Mouse (Mus musculus): ENCODE results near the gene Me1. TPM values are rescaled to one million over a fixed set of nuclear protein-coding genes. Genes with fewer than 3 reads are reported as not detected.

Me1 gene
- total RNA-seq, 2 experiments from 2014 or later, result 76.3 to 77.7 TPM

DNA sequence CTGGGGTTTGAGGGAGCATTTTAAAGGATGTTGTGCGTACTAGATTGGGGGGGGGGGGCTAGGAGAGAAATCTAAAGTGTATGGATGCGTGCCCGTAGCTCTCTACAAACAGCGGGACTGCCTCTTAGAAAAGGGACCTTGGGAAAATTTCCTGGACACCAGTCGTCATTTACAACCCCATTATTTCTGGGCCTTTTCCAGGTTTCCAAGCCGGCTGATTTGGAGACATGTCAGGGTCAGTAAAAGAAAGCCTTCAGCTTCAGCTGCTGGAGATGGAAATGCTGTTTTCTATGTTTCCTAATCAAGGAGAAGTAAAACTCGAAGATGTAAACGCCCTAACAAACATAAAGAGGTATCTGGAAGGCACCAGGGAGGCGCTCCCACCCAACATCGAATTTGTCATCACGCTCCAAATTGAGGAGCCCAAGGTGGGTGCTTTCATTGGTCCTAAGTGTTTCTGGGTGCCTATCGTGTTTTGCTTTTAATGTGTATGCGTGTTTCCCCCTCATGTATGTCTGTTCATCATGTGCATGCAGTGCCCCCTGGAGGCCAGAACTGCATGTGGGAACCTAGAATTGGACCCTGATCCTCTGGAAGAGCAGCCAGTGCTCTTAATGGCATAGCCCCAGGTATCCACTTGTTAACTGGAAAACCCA lies 123.0 kb downstream of the Me1 start:
- intact Hi-C loops (cut with DNase I), result loop anchor here (5.0 kb wide), 1 partner anchor 825 kb away; the partner anchor contains the start of gene Ibtk
- DNase-seq (ENCODE audit: extremely low spot score in 1 of 2, low spot score in 2 of 2), result peak; percentile 69 to 83

DNA sequence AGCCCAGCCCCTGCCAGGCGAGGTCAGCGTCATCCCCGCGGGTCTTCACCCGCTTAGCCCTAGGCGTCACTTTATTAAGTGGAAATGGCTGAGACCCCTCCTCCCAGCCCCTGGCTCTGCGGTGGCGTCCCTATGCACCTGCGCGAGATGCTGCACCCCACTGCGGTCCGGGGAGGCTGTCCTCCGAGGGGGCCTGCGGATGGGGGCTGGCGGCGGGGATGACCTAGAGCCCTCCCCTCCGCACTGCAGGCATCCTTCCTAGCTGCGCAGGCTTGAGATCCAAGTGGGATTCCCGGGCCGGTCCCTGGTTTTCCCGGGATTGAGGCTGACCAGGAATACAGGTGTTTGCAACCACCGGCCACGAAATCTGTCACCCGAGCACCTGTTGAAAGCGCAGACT lies 123.6 kb downstream of the Me1 start:
- DNase-seq (ENCODE audit: extremely low spot score in 1 of 2, low spot score in 2 of 2), result peak in 1 of 2 experiments; percentile 67
- intact Hi-C loops (cut with DNase I), result loop anchor here (5.0 kb wide), 1 partner anchor 825 kb away; the partner anchor contains the start of gene Ibtk

DNA sequence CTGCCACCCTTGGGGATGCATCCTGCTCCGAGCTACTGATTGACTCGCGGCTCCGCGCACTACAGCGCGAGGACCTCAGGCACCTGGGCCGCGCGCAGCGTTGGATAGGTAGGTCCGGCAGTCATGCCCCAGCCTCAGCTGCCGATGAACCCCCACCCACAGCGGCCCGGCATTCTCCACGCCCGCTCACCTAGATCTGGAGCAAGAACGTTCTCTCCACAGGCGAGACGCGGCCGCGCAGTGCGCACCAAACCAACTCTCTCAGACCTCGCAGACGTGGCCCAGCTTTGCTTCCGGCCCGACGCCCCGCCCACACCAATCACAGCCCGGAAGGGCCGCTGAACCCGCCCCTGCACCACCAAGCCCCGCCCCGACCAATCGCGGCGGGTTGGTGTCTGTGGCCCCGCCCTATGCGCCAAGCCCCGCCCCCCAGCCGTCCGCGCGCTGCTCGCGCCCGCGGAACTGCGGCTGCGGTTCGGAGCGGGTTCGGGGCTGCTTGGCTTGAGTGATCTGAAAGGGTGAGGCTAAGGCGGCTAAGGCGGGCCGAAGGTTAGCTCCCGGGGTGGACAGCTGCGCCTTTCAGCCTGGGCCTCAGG lies 124.1 kb downstream of the Me1 start, which contains the start of the genes Pgm3 and Rwdd2a:
Pgm3 (minus strand) TSS at position 303 of the 596 bp plus-strand sequence.
Rwdd2a (plus strand) TSS at position 452 of the 596 bp plus-strand sequence.
- intact Hi-C loops (cut with DNase I), result loop anchor here (5.0 kb wide), 1 partner anchor 824 kb away; the partner anchor contains the start of gene Ibtk
- DNase-seq (ENCODE audit: extremely low spot score in 1 of 2, low spot score in 2 of 2), result peak; percentile 92 to 98

DNA sequence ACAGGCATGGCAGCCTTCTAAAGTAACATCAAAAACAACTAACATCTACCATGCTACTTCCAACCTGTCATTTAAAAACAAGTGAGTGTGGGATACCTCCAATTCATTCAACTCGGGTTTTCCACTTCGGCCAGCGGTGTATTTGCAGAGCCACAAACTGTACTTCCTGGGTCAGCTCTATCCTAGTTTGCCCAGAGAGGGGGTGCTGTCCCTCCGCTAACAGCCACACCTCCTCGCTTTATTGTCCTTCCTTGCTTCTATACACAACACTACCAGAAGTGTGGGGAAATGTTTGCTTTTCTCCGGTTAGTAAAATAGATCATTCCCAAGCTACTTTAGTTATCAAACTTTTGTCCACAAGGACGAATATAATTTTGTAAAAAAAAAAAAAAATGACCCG lies 124.8 kb downstream of the Me1 start:
- intact Hi-C loops (cut with DNase I), result loop anchor here (5.0 kb wide), 1 partner anchor 824 kb away; the partner anchor contains the start of gene Ibtk
- no peak for DNase-seq (ENCODE audit: extremely low spot score in 1 of 2, low spot score in 2 of 2)

DNA sequence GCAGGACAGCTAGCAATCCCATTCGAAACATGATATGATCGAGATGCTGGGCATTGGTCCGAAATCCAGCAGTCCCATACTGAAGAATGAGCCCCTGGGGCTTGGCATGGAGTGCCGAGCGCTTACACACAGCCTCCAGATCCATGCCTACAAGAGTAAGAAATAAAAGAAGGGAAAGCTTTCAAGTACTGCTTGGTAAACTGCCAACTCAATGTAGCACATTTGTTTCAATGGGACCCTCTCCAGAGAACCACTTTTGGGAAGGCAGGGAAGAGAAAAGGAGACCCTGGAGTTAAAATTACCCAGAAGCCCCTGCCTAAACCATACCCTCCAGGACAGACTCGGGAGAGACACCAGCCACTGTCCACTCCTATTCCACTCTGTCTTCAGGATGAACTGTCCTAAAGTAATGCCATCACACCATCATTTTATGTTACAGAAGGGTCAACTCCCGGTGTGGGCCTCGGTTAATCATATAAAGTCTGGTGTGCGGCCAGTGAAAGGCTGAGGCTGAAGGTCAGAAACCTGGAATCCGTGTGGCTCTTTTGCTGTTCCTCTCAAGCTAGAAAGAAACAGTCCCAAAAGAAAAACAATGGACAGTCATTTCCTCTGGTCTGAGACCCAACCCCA lies 125.4 kb downstream of the Me1 start:
- intact Hi-C loops (cut with DNase I), result loop anchor here (5.0 kb wide), 1 partner anchor 823 kb away; the partner anchor contains the start of gene Ibtk
- no peak for DNase-seq (ENCODE audit: extremely low spot score in 1 of 2, low spot score in 2 of 2)

DNA sequence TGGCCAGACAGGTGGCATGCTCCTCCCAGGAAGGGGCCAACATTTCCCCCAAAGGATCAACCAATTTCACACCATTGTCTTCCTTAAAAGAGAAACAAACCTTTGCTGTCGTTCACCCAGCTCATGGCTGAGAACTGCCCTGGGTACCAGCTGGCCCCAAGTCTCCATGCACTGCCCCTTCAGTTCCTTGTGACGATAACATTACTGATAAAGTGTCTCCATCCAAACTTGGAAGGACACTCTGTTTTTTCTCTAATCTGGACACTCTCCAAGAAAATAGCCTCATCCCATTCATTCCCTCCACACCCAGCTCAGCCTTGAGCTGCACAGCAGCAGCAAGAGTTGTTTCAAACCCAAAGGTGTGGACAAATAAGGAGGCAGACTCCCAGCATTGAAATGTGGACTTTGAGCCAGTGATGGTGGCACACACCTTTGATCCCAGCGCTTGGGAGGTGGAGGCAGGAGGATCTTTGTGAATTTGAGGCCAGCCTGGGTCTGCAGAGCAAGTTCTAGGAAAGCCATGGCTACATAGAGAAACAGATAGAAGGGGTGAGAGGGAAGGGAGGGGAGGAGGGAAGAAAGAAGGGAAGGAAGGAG lies 126.3 kb downstream of the Me1 start:
- no peak for DNase-seq (ENCODE audit: extremely low spot score in 1 of 2, low spot score in 2 of 2)
- intact Hi-C loops (cut with DNase I), result no loop called here

DNA sequence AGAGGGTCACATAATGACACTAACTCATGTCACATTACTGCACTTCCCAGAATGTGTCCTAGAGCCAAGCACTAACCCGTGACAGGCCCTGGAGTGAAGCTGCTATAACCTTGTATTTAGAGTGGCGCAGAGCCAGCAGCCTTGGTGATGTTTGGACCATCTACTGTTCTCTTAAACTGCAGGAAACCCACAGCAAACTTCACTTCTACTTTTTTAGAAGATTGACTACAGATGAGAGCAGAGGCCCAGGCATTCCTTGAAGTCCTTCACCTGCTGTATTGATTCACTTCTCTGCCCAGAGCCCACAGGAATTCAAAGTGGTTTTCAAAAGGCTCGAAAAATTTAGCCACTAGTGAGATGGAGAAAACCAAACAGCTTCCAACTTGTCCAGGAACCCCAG lies 135.2 kb downstream of the Me1 start:
- intact Hi-C loops (cut with DNase I), result no loop called here
- DNase-seq (ENCODE audit: extremely low spot score in 1 of 2, low spot score in 2 of 2), result no peak

DNA sequence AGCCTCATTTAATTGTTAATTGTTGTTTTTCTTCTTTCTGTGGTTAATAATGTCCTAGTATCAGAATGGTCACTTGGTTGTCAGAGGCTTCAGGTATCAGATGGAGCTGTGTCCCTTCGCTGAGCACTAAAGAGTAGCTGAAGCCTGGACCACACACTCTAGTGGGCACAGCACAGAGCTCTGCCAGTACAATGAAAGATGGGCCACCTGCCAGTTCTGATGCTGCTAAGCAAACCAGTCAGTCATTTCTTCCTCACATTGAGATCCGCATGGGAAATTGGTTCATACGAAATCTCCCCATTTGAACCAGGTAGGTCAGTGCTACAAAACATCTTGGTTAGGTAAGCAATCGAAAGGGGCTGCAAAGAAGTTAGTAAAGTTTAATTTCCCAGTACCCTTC lies 141.1 kb downstream of the Me1 start:
- intact Hi-C loops (cut with DNase I), result loop anchor here (5.0 to 10.0 kb wide), 2 partner anchors 57 to 830 kb away; no protein-coding TSS in a partner anchor

DNA sequence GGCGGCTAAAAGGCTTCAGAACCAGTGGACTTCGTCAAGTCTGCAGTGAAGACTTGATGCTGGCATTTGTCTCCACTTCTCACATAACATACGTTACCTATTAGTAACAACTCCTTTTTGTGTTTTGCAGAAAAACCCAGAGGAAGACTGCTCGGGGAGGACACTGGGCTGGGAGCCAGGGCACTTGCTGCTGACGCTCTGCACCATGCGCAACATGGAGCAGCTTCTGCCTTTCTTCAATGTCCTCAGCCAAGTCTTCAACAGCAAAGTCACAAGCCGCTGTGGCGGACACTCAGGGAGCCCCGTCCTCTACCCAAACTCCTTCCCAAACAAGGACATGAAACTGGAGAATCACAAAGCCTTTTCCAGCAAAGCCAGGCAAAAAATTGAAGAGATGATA lies 141.9 kb downstream of the Me1 start:
- DNase-seq (ENCODE audit: extremely low spot score in 1 of 2, low spot score in 2 of 2), result no peak
- intact Hi-C loops (cut with DNase I), result loop anchor here (10.0 kb wide), 1 partner anchor 829 kb away; no protein-coding TSS in a partner anchor

More for the DNA sequence above, 141.1 kb downstream of the Me1 start:
- DNase-seq (ENCODE audit: extremely low spot score in 1 of 2, low spot score in 2 of 2), result no peak

DNA sequence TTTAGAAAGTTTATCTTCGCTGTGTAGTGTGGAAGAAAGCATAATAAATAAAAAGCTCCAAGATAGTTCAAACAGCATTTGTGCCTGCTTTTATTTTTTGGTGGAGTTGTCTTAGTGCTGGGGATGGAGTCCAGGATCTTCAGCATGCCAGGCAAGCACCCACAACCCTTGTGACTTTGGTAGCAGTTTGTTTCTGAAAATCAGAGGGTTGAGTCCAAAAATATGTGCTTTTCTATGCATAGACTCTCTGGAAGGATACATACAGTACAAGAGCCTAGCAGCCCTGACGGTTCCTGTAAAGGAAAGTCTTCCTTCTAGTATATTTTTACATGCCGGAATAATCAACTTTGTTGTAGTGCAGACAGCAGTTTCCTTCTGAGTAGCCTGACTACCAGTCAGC lies 145.0 kb downstream of the Me1 start:
- DNase-seq (ENCODE audit: extremely low spot score in 1 of 2, low spot score in 2 of 2), result no peak
- intact Hi-C loops (cut with DNase I), result loop anchor here (10.0 kb wide), 1 partner anchor 826 kb away; no protein-coding TSS in a partner anchor

DNA sequence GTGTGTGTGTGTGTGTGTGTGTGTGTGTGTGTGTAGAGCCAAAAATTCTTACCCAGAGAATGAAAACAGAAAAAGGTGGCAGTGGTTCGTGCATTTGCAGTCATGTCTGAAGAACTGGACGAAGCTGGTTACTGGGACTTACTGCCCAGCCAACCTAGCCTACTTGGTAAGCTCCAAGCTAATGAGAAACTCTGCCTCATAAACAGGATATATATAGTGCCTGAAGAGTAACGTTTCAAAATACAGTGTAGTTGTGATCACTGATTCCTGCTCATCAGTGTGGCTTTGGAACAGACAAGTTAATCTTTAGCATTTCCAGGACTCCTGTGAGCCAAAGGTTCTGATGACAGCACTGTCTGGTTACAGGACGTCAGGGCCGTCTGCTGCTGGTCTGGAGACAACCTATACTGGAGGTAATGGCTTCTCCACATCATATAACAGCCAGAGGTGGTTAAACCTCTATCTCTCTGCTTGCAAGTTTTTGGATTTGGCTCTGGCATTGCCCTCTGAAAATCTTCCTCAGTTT lies 146.1 kb downstream of the Me1 start:
- intact Hi-C loops (cut with DNase I), result loop anchor here (10.0 kb wide), 1 partner anchor 825 kb away; no protein-coding TSS in a partner anchor
- no peak for DNase-seq (ENCODE audit: extremely low spot score in 1 of 2, low spot score in 2 of 2)

DNA sequence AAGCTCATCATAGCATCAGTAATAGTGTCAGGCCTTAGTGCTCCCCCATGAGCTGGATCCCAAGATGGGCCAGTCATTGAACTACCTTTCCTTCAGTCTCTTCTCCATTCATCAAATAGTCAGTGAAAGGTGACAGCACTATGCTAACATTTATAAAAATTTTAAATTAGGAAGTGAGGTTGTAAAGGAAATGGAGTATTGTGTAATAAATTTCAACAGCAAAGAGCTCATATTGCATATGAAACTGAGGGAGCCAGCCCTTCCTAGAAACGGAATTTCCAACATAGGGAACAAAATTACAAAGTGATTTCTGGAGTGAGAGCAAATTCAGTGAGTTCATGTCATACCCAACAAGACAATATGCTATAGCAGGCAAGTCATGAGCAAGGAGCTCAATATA lies 151.2 kb downstream of the Me1 start:
- DNase-seq (ENCODE audit: extremely low spot score in 1 of 2, low spot score in 2 of 2), result no peak
- intact Hi-C loops (cut with DNase I), result no loop called here

DNA sequence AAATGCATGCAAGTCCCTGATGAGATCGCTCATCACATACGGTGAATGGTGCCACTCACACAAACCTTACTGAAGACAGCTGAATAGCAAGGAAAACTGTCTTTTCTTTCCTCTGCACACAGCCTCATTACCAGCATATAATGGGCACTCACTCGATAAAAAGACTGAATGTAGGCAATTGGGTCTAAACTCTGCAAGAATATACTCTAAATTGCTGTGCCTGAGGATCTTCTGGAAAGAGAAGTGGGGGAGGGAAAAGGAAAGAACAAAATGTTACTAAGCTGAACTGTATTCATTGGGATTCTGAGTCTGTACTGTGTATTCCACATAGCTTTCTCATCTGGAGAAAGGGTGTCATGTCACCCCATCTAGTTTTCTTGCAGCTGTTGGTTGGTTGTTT lies 152.3 kb downstream of the Me1 start:
- intact Hi-C loops (cut with DNase I), result no loop called here
- no peak for DNase-seq (ENCODE audit: extremely low spot score in 1 of 2, low spot score in 2 of 2)

DNA sequence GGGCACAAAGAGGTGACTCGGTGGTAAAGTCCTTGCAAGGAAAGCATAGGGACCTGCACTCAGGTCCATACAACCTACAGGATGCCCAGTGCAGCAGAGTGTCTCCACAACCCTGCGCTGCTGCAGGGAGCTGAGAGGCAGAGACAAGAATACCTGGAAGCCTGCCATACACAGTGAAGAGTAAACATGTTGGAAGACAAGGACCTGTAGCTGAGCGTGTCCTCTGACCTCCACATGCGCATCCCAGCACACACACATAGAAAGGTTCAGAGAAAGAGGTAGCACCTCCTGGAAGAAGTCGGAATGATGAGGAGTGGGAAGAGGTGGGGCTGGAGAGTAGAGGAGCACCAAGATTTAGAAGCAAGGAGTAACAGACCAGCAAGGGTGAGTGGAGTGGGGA lies 161.7 kb downstream of the Me1 start:
- DNase-seq (ENCODE audit: extremely low spot score in 1 of 2, low spot score in 2 of 2), result no peak
- intact Hi-C loops (cut with DNase I), result no loop called here

Other genes with a start within 250 kb of the Me1 start
- gene Ube2cbp, start 231.0 kb downstream of the Me1 start, total RNA-seq (2021), result 1 to 10 TPM; 4.4 to 5.9 TPM
- 10 to 100 TPM; 53.4 to 55.1 TPM for gene Dop1a, start 228.8 kb downstream of the Me1 start, total RNA-seq (2021)
- gene Pgm3, start 124.1 kb downstream of the Me1 start, total RNA-seq (2021), result 10 to 100 TPM; 18.1 to 21.7 TPM
- gene Rwdd2a, start 124.0 kb downstream of the Me1 start, total RNA-seq (2021), result 10 to 100 TPM; 41.4 to 42.8 TPM
- gene Prss35, start 47.7 kb upstream of the Me1 start, total RNA-seq (2021), result 10 to 100 TPM; 11.9 to 15.4 TPM
- gene Snap91, start 184.7 kb upstream of the Me1 start, total RNA-seq (2021), result 100 to 1,000 TPM; 528 to 545 TPM

Measured in left cerebral cortex, postnatal 10 days (tissue).